Mouse (Mus musculus) urinary bladder, adult 18-20 months (tissue): ENCODE results near the gene Rps27l.

Experiments
- DNase-seq, 2 experiments: peaks; one replicate each; pipeline ENCODE4 v3.0.0; 2022; ENCODE audit warnings: low spot score in 2 of 2, mixed read lengths in 2 of 2

The Rps27l gene

DNA sequence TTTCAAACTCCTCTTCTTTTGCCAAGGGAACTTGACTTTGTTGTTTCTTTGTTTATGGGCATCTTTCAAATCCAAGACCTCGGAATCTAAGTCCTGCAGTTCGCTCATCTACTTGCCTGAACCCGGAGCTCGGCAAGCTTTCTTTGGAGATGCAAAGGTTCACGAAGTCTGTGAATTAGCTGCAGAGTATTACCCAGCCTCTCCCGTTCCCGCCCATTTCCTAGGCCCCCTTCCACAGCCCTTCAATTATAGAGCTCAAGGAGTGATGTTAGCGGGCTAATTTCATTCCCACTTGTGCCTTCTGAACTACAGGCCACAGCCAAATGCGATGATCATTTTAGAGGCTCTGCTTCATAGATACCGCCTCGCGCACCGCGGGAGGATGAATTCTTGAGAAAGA is 25.9 kb upstream of the Rps27l start:
- peak in 1 of 2 experiments; percentile 9 for DNase-seq

DNA sequence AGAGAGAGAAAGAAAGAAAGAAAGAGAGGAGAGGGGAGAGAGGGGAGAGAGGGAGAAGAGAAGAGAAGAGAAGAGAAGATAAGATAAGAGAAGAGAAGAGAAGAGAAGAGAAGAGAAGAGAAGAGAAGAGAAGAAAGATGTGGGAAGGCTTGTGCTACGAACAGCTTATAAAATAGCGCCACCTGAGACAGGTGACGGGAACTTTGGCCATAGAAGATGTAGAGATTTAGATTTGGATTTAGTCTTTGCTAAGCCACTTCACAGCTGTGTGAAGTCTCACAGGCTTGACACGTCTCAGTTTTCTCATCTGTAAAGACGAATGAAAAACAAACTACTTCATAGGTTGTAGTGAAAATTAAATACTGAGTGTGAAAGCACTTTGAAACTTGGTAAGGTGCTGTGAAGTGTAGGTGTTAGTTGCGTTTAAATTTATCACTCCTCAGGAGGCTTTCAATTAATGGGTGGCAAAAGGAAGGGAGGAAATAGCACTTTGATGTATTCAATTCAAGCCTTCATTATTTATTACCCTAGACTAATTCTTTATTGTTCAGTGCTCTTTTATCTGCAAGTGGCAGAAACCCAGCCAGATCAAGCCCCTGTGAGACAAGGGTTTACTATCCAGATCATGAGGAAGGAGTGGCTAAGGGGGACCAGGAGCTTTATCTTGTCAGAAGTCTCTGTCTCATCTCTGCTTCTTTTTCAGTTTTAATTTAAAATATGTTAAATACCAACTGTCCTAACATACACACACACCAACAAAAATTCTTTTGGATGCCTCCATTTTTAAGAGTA is 25.2 kb upstream of the Rps27l start:
- DNase-seq = no peak

- no peak for DNase-seq
Measured at GRCm38 (mm10) chr9:66922076-66922475, 23.8 kb upstream of the Rps27l start.

DNA sequence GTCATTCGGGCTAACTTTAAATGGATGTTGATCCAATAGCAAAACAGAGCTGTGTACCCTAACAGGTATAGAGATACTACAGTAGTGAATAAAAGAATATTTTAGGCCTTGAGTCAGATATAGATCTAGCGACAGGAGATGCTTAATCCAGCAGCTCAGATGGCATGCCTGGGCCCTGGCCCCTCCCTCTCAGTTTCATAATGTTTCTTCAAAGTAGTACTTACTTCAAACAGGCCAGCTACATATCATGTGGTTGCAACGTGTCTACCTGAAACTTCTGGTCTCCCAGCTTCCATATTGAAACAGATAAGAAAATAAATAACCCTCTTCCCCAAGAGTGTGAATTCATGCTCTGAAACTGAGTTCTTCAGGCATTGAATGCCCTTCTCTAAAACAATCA is 20.0 kb upstream of the Rps27l start:
- no peak for DNase-seq

- DNase-seq = no peak
Measured at GRCm38 (mm10) chr9:66927696-66928402, 18.0 kb upstream of the Rps27l start.

GRCm38 (mm10) chr9:66930351-66930750 is 15.5 kb upstream of the Rps27l start:
- DNase-seq = no peak

DNA sequence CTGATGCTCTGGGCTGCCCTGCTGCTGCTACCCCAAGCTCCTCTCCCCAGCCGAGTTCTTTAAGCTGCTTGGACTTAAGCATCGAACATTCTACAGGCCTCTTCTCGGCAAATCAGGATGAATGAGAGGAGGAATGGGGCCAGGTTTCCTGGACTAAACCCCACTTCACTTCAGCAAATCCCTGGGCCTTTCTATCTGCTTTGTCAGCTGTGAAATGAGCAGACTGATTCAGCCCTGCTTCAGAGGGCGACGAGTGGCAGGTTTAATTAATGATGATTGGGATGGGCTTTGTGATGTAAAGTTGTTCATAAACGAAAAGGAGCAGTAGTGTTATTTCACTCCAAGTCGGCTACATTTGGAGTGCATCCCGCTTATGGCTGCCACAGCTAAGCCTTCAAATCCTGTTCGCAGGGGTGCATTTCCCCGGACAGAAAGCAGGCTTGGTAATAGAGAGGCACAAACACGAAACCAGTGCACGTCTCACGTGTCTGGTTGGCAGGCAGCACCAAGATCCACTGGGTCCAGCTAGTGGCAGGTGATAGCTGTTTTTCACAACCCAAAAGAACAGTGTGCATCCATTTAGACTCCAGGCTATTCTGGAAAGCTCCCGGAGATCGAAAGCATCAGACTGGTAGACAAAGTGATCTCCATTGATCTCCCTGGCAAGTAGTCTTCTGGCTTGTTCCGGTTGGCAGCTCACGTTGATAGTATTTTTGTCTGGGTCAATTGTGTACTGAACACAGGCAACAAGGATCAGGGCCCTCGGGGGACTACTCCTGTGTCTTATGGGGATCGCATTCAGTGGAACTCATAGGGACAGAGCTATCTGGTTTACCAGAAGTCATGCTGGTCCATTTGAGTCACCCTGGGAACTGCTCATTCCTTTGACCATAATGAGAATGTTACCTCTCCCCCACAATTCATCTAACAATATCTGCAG is 11.7 kb upstream of the Rps27l start:
- DNase-seq = no peak

GRCm38 (mm10) chr9:66937507-66937906 is 8.4 kb upstream of the Rps27l start:
- DNase-seq = no peak

DNA sequence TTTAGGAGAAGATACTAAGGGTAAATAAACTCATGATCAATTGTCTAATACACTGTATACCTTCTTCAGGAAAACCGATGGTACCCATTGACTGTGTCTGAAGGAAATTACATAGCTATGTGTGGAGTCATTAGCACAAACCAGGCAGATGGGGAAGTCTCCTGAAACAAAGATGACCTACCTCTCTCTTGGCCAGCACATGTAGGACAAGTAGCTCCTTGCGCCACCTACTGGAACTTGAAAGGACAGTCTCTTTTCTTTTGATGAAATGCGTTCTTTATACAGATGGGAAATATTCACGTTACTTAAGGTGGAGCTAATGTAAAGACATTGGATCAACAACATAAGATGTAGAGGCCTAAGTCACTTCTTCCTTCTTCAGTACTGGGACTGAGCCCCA is 7.0 kb upstream of the Rps27l start:
- DNase-seq = peak in 1 of 2 experiments; percentile 28

- no peak for DNase-seq
Measured at GRCm38 (mm10) chr9:66945161-66945560, 725 bp upstream of the Rps27l start.

- no peak for DNase-seq
Measured at GRCm38 (mm10) chr9:66948536-66948935, 2.6 kb downstream of the Rps27l start.

- DNase-seq = no peak
Measured at GRCm38 (mm10) chr9:66952321-66952720, 6.4 kb downstream of the Rps27l start.

GRCm38 (mm10) chr9:66952886-66953285 is 7.0 kb downstream of the Rps27l start:
- no peak for DNase-seq

- DNase-seq = no peak
Measured at GRCm38 (mm10) chr9:66957451-66957850, 11.6 kb downstream of the Rps27l start.

- no peak for DNase-seq
Measured at GRCm38 (mm10) chr9:66961478-66961877, 15.6 kb downstream of the Rps27l start.

DNA sequence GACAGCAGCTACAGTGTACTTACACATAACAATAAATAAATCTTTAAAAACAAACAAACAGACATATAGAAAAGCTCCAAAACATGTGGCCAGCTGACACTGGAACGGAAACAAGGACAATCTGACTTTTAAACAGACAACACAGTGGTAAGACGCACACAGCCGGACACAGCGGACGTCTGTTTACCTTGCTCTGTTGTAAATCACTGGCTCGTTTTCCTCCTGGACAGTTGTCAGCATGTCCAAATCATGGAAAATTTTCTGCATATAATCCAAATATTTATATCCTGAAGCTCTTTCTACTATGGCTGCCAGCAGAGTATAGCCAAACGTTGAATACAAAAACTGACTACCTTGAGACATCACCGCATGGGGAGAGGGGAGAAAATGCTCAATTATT is 21.6 kb downstream of the Rps27l start:
- DNase-seq = no peak

- no peak for DNase-seq
Measured at GRCm38 (mm10) chr9:66971116-66971515, 25.2 kb downstream of the Rps27l start.

DNA sequence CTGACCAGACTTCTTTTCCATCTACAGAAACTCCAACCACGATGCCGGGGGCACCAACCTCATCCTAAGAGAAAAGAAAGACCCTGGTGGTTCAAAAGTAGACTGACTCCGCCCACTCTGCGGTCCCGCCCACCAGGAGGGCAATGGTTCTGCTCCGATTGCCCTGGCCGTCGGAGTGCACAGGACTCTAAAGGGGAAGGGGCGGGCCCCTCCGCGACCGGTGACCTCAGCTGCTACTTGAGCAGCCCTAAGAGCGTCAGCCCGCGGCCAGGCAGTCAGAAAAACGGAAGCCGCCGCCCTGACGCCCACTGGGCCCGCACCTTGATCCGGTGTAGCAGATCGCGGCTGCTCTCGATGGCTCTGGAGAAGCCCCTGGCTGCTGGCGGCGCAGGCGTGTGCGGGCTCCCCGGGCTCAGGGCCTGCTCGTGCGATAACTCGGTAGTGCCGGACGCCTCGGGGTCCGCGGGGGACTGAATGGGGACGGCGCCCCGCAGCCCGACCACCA is 28.9 kb downstream of the Rps27l start:
- DNase-seq = peak; percentile 35 to 76

- DNase-seq = peak; percentile 91 to 95
Measured at GRCm38 (mm10) chr9:66975239-66975645, 29.4 kb downstream of the Rps27l start, which contains the start of gene Lactb. TSS of gene Lactb (minus strand) at chr9:66975484.

DNA sequence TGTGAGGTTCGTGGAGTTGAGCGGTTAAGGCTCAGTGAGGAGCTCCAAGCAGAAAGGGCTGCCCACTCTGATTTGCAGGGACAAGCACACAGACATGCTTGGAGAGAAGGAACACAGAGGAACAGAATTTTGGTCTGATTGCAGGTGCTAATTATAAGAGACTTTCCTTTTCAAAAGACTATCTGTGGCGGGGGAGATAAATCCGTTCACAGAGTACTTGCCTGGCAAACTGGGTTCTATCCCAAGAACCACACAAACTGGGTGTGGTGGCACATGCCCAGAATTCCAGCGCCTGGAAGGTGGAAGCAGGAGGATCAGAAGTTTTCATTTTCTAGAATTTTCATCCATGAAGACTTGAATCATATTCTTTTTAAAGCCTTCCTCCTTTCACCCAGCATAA is 31.2 kb downstream of the Rps27l start:
- DNase-seq = no peak

DNA sequence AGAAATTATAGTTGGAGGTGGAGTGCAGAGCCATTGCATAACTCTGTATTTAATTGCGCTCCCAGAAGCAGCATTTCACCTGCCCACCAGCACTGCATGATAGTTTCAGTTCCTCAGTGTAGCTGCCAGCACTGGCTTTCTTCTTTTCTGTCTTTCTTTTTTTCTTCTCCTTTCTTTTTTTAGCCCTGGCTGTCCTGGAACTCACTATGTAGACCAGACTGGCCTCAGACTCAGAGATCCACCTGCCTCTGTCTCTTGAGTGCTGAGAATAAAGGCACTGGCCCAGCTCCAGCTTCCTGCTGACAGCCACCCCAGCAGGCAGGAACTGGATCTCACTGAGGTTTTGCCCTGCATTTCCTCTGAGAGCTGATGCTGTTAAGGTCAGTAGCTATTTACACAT is 32.1 kb downstream of the Rps27l start:
- DNase-seq = no peak

DNA sequence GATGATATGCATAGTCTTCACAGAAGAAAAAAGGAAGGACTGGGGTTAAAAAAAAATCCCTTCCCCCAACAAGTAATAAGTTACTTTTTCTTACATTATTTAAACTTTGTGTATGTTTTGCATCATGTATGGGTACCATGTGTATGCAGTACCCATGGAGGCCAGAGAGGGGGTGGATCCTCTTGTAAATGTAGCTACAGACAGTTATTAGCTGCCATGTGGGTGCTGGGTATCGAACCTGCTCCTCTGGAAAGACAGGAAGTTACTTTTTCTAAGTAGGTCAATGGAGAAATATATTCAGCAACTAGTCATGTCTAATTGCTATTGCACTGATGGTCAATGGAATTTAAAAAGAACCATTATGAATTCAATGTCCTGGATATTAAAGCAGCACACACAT is 32.6 kb downstream of the Rps27l start:
- no peak for DNase-seq
